ENCODE assay signal across 7 mouse cellular contexts in the genomic region with DNA sequence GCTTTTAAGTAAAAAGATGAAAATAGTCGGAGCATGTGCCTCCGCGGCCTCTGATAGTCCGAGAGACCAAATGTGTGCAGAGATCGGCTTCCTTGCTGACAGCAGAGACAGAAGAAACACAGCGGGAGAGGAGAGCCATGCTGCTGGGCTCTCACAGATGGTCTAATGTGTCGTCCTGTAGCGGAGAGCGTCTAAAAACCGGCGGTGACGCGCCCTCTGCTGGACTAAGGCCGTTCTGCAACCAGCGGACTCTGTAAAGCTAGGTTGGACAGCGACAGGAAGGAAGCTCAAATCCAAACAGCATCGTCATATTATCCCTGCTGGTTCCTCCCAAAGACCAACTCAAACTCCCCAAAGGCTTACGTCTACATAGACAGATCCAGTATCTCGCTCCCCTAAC. TPM values are rescaled to one million over a fixed set of nuclear protein-coding genes. Genes with fewer than 3 reads are reported as not detected.
DNase-seq lines count a peak whose midpoint lies in the region; ATAC-seq lines count a peak whose summit lies in the region.

No protein-coding gene starts in this region.

- H3K9ac ChIP-seq in embryonic facial prominence, embryonic 11.5 days (replicated peaks; ENCODE audit: low read length), result peak overlapping the region; percentile 19; the same call in 1 of the 2 replicates
- H3K9ac ChIP-seq in limb, embryonic 11.5 days (ENCODE audit: low read length), result 0 out of 2 replicates have a peak overlapping the region, but pooled peaks have one; percentile 8
- H3K9ac ChIP-seq in midbrain, embryonic 13.5 days (replicated peaks), result 0 out of 2 replicates have a peak overlapping the region, but pooled peaks have one; percentile 17

- no peaks in the 10 kb centered on the region for H3K36me3 ChIP-seq in embryonic facial prominence, embryonic 11.5 days (replicated peaks; ENCODE audit: control insufficient read depth, insufficient read depth, low read depth, low read length)
- no peaks in the 10 kb centered on the region for H3K36me3 ChIP-seq in limb, embryonic 11.5 days (ENCODE audit: control insufficient read depth, insufficient read depth, low read length)
- H3K36me3 ChIP-seq in midbrain, embryonic 13.5 days, result no peaks in the 10 kb centered on the region

- H3K27ac ChIP-seq in embryonic facial prominence, embryonic 11.5 days (replicated peaks; ENCODE audit: low read depth, low read length), result no peak overlapping the region
- no peak overlapping the region for H3K27ac ChIP-seq in limb, embryonic 11.5 days (replicated peaks; ENCODE audit: low read depth, low read length)
- H3K27ac ChIP-seq in midbrain, embryonic 13.5 days, result peak overlapping the region; percentile 48

- ATAC-seq in embryonic facial prominence, embryonic 11.5 days (replicated peaks; ENCODE audit: insufficient number of reproducible peaks, low FRiP score, low TSS enrichment, low read depth), result 0 out of 2 replicates have a peak, but pooled peaks have one; percentile 27
- ATAC-seq in limb, embryonic 11.5 days (ENCODE audit: insufficient number of reproducible peaks, low FRiP score, low TSS enrichment, low read depth), result peak; percentile 60; the same call in 1 of the 2 replicates
- peak; percentile 83 for ATAC-seq in midbrain, embryonic 13.5 days

- WGBS in embryonic facial prominence, embryonic 11.5 days, result 0% methylated on average over 19 of the region's 19 CpGs
- WGBS in limb, embryonic 11.5 days, result under 1% methylated on average over 19 of the region's 19 CpGs
- WGBS in midbrain, embryonic 13.5 days, result under 1% methylated on average over 19 of the region's 19 CpGs

- peaks cover 4% of the 10 kb centered on the region; the same call in 1 of the 2 replicates for H3K4me1 ChIP-seq in embryonic facial prominence, embryonic 11.5 days (ENCODE audit: control insufficient read depth, insufficient read depth, low read length)
- H3K4me1 ChIP-seq in limb, embryonic 11.5 days (ENCODE audit: control insufficient read depth, insufficient read depth, low read length), result peaks cover 16% of the 10 kb centered on the region; the same call in 1 of the 2 replicates
- H3K4me1 ChIP-seq in midbrain, embryonic 13.5 days (replicated peaks), result peaks cover 38% of the 10 kb centered on the region

- no peaks in the 10 kb centered on the region for H3K9me3 ChIP-seq in embryonic facial prominence, embryonic 11.5 days (replicated peaks; ENCODE audit: control insufficient read depth, low read length)
- H3K9me3 ChIP-seq in limb, embryonic 11.5 days (ENCODE audit: control insufficient read depth, low read length), result no peaks in the 10 kb centered on the region
- no peaks in the 10 kb centered on the region for H3K9me3 ChIP-seq in midbrain, embryonic 13.5 days

- peak overlapping the region; percentile 48; the same call in 1 of the 2 replicates for H3K4me2 ChIP-seq in embryonic facial prominence, embryonic 11.5 days (ENCODE audit: low read depth, low read length)
- peak overlapping the region; percentile 42 for H3K4me2 ChIP-seq in limb, embryonic 11.5 days (ENCODE audit: low read depth, severe bottlenecking)
- H3K4me2 ChIP-seq in midbrain, embryonic 13.5 days (replicated peaks), result peak overlapping the region; percentile 52

- H3K4me3 ChIP-seq in embryonic facial prominence, embryonic 11.5 days (ENCODE audit: low read depth, low read length), result no peak overlapping the region; the same call in 1 of the 2 replicates
- H3K4me3 ChIP-seq in limb, embryonic 11.5 days (ENCODE audit: low read depth, low read length), result no peak overlapping the region
- H3K4me3 ChIP-seq in midbrain, embryonic 13.5 days (replicated peaks), result peak overlapping the region; percentile 20

- peak; percentile 95 for DNase-seq in adrenal gland, postnatal 10 days
- peak; percentile 95 for DNase-seq in embryonic facial prominence, embryonic 11.5 days (ENCODE audit: low spot score)
- peak; percentile 80 to 94 for DNase-seq in heart, adult 18-20 months
- DNase-seq in kidney, adult 18-20 months, result peak; percentile 91
- peak; percentile 94 for DNase-seq in limb, embryonic 11.5 days (ENCODE audit: low spot score)
- DNase-seq in spleen, adult 12 weeks (ENCODE audit: low spot score), result peak; percentile 57

- H3K27me3 ChIP-seq in embryonic facial prominence, embryonic 11.5 days (ENCODE audit: control insufficient read depth, insufficient read depth, low read length), result no peaks in the 10 kb centered on the region
- H3K27me3 ChIP-seq in limb, embryonic 11.5 days (ENCODE audit: control insufficient read depth, insufficient read depth, low read length), result no peaks in the 10 kb centered on the region
- no peaks in the 10 kb centered on the region for H3K27me3 ChIP-seq in midbrain, embryonic 13.5 days

RNA-seq across cellular contexts. Expression of a gene that starts 23.8 kb away (rescaled TPM):
- total RNA-seq in adrenal gland, postnatal 10 days (2021), result 10 to 100 TPM; 35.4 to 44.2 TPM
- polyA plus RNA-seq in embryonic facial prominence, embryonic 11.5 days (2014; fragmentation: Nextera tagmentation; extraction: Ambion mirVana), result 31.9 and 32.3 TPM in 2 replicates
- total RNA-seq in heart, adult 18-20 months (2021), result 10 to 100 TPM; 24.8 to 29.7 TPM
- 45.2 and 50.1 TPM in 2 replicates for polyA plus RNA-seq in limb, embryonic 11.5 days (2014; fragmentation: Nextera tagmentation; extraction: Ambion mirVana)
- 88.4 and 93.5 TPM in 2 replicates for polyA plus RNA-seq in midbrain, embryonic 13.5 days (2015; fragmentation: Nextera tagmentation; extraction: Ambion mirVana)

RNA-seq across cellular contexts. Expression of a gene that starts 26.3 kb away (rescaled TPM):
- total RNA-seq in adrenal gland, postnatal 10 days (2021), result under 1 TPM; 0.24 to 0.30 TPM
- polyA plus RNA-seq in embryonic facial prominence, embryonic 11.5 days (2014; fragmentation: Nextera tagmentation; extraction: Ambion mirVana), result not detected in 2 replicates
- total RNA-seq in heart, adult 18-20 months (2021), result not detected
- 13.8 and 16.2 TPM in 2 replicates for polyA plus RNA-seq in limb, embryonic 11.5 days (2014; fragmentation: Nextera tagmentation; extraction: Ambion mirVana)
- 0.22 and 0.26 TPM in 2 replicates for polyA plus RNA-seq in midbrain, embryonic 13.5 days (2015; fragmentation: Nextera tagmentation; extraction: Ambion mirVana)

RNA-seq across cellular contexts. Expression of a gene that starts 33.7 kb away (rescaled TPM):
- total RNA-seq in adrenal gland, postnatal 10 days (2021), result 10 to 100 TPM; 69.6 to 95.7 TPM
- 0.24 TPM in 1 of 2 replicates, not detected in the other for polyA plus RNA-seq in embryonic facial prominence, embryonic 11.5 days (2014; fragmentation: Nextera tagmentation; extraction: Ambion mirVana)
- 1 to 10 TPM; 4.0 to 7.0 TPM for total RNA-seq in heart, adult 18-20 months (2021)
- 0.08 and 0.20 TPM in 2 replicates for polyA plus RNA-seq in limb, embryonic 11.5 days (2014; fragmentation: Nextera tagmentation; extraction: Ambion mirVana)
- polyA plus RNA-seq in midbrain, embryonic 13.5 days (2015; fragmentation: Nextera tagmentation; extraction: Ambion mirVana), result 0.08 TPM in 1 of 2 replicates, not detected in the other

Comparison
In these comparisons a context has a peak if more than half of its experiments do, and no peak if none do; other contexts are left out.
1. ATAC-seq: peak in every context shown above with its lines; median percentile 83 in midbrain, embryonic 13.5 days; 60 in limb, embryonic 11.5 days; 27 in embryonic facial prominence, embryonic 11.5 days.
2. RNA of a gene that starts 26.3 kb away (polyA plus RNA-seq): 13.8 to 16.2 TPM in limb, embryonic 11.5 days; 0.22 to 0.26 TPM in midbrain, embryonic 13.5 days and not detected in embryonic facial prominence, embryonic 11.5 days; every median in the first group is over 10 times any median in the second.
3. Peak in every context shown above with its lines, with median percentiles within 50 percentile points of each other: DNase-seq, H3K4me2 ChIP-seq and H3K9ac ChIP-seq.